Mouse (Mus musculus): ENCODE data around the gene Ttll10. TPM values are rescaled to one million over a fixed set of nuclear protein-coding genes. Genes with fewer than 3 reads are reported as not detected.

Gene Ttll10
- polyA plus RNA-seq (2017; shearing (Covaris generic)): 0.20 TPM

DNA sequence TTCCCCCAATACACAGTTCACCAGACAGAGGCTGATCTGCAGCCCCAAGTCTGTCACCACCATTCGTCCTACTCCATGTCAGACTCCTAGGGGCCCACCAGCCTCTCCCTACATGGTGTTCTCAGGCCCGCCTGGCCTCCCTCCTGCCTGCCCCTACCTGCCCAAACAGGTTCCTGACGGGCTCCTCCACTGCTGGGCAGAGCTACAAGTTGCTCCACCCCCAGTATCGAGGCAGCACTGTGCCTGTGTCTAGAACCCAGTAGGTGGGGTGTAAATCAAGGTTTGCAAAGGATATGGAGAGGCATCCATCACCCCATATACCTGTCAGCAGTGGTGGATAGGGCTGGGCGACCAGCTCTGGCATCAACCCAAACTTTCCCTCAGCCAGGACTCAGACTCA is at the start of gene Ttll10:
Gene Ttll10 (minus strand): TSS at position 154 of the 400 bp plus-strand sequence.

DNA sequence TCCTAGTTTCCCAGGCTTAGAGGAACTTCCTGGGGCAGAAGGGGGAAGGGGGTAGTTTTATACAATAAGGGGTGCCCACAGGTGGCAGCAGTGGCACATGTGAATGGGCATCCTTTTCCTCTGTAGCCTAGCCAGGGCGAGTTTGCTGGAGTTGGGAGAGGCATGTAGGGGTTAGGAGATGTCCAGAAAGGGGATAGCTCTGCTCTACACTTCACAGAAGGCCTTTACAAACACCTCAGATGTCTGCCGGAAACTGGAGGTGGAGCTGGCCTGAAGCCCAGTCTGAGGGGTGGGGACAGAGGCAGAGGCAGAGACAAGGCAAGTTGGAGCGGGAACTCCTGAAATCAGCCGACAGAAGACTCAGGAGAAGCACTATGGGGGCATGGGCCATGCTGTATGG is 33.2 kb downstream of the Ttll10 start, which contains the start of gene Tnfrsf18:
Gene Tnfrsf18 (plus strand): TSS at position 152 of the 400 bp plus-strand sequence.

DNA sequence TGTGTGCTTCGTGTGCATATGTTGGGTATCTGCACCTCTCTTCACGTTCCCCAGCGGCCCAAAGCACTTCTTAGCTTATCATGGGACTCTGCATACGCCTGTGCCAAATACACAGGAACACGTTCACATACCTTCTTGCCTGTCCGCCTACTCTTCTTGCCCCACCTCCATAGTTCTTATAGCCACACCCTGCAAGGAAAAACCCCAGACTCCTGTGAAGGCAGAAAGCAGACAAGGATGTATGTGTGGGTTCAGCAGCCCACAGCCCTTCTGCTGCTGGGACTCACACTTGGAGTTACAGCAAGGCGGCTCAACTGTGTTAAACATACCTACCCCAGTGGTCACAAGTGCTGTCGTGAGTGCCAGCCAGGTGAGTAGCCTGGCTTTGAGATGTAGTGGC is 45.6 kb downstream of the Ttll10 start, which contains the start of gene Tnfrsf4:
Gene Tnfrsf4 (plus strand): TSS at position 207 of the 400 bp plus-strand sequence.

DNA sequence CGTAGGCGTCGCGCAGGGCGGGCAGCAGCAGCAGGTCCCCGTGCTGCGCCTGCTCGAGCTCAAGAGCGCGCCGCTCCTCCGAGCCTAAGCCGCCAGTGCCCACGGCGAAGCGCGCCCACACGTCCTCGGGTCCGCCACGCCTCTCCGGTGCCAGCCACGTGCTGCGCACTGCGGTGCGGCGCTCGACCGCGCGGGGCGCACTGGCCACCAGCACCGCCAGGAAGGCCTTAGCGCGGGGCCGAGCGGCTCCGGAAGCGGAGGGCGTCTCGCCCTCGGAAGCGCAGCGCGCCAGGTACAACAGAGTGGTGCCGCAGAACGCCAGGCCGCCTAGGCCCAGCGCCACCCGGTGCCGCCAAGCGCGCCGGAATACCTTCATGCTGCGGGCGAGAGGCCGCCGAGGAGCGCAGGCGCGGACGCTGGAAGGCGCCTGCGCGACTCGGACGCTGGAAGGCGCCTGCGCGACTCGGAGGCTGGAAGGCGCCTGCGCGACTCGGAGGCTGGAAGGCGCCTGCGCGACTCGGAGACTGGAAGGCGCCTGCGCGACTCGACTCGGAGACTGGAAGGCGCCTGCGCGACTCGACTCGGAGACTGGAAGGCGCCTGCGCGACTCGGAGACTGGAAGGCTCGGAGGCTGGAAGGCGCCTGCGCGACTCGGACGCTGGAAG is 66.8 kb downstream of the Ttll10 start, which contains the start of the genes B3galt6 and Sdf4:
Gene B3galt6 (minus strand): TSS at position 409 of the 665 bp plus-strand sequence.
Gene Sdf4 (plus strand): TSS at position 632 of the 665 bp plus-strand sequence.

Other genes with a start within 250 kb of the Ttll10 start
- 168 TPM for gene Ccnl2, start 246.9 kb downstream of the Ttll10 start, polyA plus RNA-seq (2017; shearing (Covaris generic))
- 197 TPM for gene Aurkaip1, start 228.1 kb downstream of the Ttll10 start, polyA plus RNA-seq (2017; shearing (Covaris generic))
- gene Mxra8, start 219.7 kb downstream of the Ttll10 start, polyA plus RNA-seq (2017; shearing (Covaris generic)): 4.0 TPM
- gene Dvl1, start 212.0 kb downstream of the Ttll10 start, polyA plus RNA-seq (2017; shearing (Covaris generic)): 2.8 TPM
- gene Tas1r3, start 196.1 kb downstream of the Ttll10 start, polyA plus RNA-seq (2017; shearing (Covaris generic)): 0.92 TPM
- gene Cptp, start 190.0 kb downstream of the Ttll10 start, polyA plus RNA-seq (2017; shearing (Covaris generic)): 20.4 TPM
- gene Ints11, start 189.9 kb downstream of the Ttll10 start, polyA plus RNA-seq (2017; shearing (Covaris generic)): 92.1 TPM
- 32.6 TPM for gene Pusl1, start 167.6 kb downstream of the Ttll10 start, polyA plus RNA-seq (2017; shearing (Covaris generic))
- 7.8 TPM for gene Acap3, start 167.6 kb downstream of the Ttll10 start, polyA plus RNA-seq (2017; shearing (Covaris generic))
- 15.3 TPM for gene Ube2j2, start 115.6 kb downstream of the Ttll10 start, polyA plus RNA-seq (2017; shearing (Covaris generic))
- gene C1qtnf12, start 97.1 kb downstream of the Ttll10 start, polyA plus RNA-seq (2017; shearing (Covaris generic)): 24.3 TPM
- 1.3 TPM for gene B3galt6, start 66.8 kb downstream of the Ttll10 start, polyA plus RNA-seq (2017; shearing (Covaris generic))
- gene Sdf4, start 66.5 kb downstream of the Ttll10 start, polyA plus RNA-seq (2017; shearing (Covaris generic)): 591 TPM
- 998 TPM for gene Tnfrsf4, start 45.6 kb downstream of the Ttll10 start, polyA plus RNA-seq (2017; shearing (Covaris generic))
- 855 TPM for gene Tnfrsf18, start 33.2 kb downstream of the Ttll10 start, polyA plus RNA-seq (2017; shearing (Covaris generic))
- 43.2 TPM for gene 9430015G10Rik, start 50.6 kb upstream of the Ttll10 start, polyA plus RNA-seq (2017; shearing (Covaris generic))
- 0.18 TPM for gene Rnf223, start 71.1 kb upstream of the Ttll10 start, polyA plus RNA-seq (2017; shearing (Covaris generic))
- 1.1 TPM for gene Agrn, start 138.1 kb upstream of the Ttll10 start, polyA plus RNA-seq (2017; shearing (Covaris generic))
- gene Isg15, start 141.4 kb upstream of the Ttll10 start, polyA plus RNA-seq (2017; shearing (Covaris generic)): 58.5 TPM
- 23.6 TPM for gene AW011738, start 143.9 kb upstream of the Ttll10 start, polyA plus RNA-seq (2017; shearing (Covaris generic))
- gene Perm1, start 156.5 kb upstream of the Ttll10 start, polyA plus RNA-seq (2017; shearing (Covaris generic)): 2.1 TPM
- 7.4 TPM for gene Plekhn1, start 175.4 kb upstream of the Ttll10 start, polyA plus RNA-seq (2017; shearing (Covaris generic))
- gene Noc2l, start 176.6 kb upstream of the Ttll10 start, polyA plus RNA-seq (2017; shearing (Covaris generic)): 15.7 TPM
- gene Samd11, start 196.2 kb upstream of the Ttll10 start, polyA plus RNA-seq (2017; shearing (Covaris generic)): 5.2 TPM

All from activated CD4-positive, CD25-positive, alpha-beta regulatory T cell, adult 9 weeks (primary cell).